Mouse (Mus musculus): ENCODE data around the gene Map2k7. TPM values are rescaled to one million over a fixed set of nuclear protein-coding genes. Genes with fewer than 3 reads are reported as not detected.

Map2k7 gene
- total and polyA plus RNA-seq, 2 experiments from 2014 or later, result 21.0 to 36.8 TPM

- no peak overlapping the region for H3K9ac ChIP-seq (replicated peaks; ENCODE audit: low read depth, low read length)
- TF ChIP-seq EP300 (IDR thresholded peaks at IDR 0.05; ENCODE audit: low read depth) (no peak), CTCF (IDR thresholded peaks at IDR 0.05; ENCODE audit: low read depth) (no peak)
- H3K4me3 ChIP-seq (ENCODE audit: low read depth, low read length), result no peak overlapping the region
- no peak overlapping the region for H3K4me2 ChIP-seq (ENCODE audit: low read depth, low read length)
- no peaks in the 10 kb centered on the region for H3K9me3 ChIP-seq (replicated peaks; ENCODE audit: control insufficient read depth, low read length)
- H3K36me3 ChIP-seq (replicated peaks; ENCODE audit: control insufficient read depth, insufficient read depth, low read length), result peaks cover 57% of the 10 kb centered on the region
- ATAC-seq (ENCODE audit: insufficient read depth, low read depth), result no peak
- no peaks in the 10 kb centered on the region for H3K27me3 ChIP-seq (ENCODE audit: control insufficient read depth, insufficient read depth, low read length)
- DNase-seq (ENCODE audit: low spot score), result no peak
- H3K27ac ChIP-seq (ENCODE audit: low read depth), result no peak overlapping the region
- 80% methylated on average over 8 of the region's 8 CpGs for WGBS
- H3K4me1 ChIP-seq (ENCODE audit: control insufficient read depth, insufficient read depth), result 0 out of 2 replicates have a peak, but pooled peaks cover 4% of the 10 kb centered on the region
These were observed 8.7 kb downstream of the Map2k7 start for GRCm38 (mm10) chr8:4247241-4247640.

GRCm38 (mm10) chr8:4247951-4248540, 9.5 kb downstream of the Map2k7 start, which contains the start of gene Tgfbr3l:
Gene Tgfbr3l, plus strand, starts transcription at chr8:4248214.
- no peak for DNase-seq (ENCODE audit: low spot score)
- H3K36me3 ChIP-seq (replicated peaks; ENCODE audit: control insufficient read depth, insufficient read depth, low read length), result peaks cover 49% of the 10 kb centered on the region
- H3K9ac ChIP-seq (replicated peaks; ENCODE audit: low read depth, low read length), result no peak within 1 kb of the TSS
- peaks cover 9% of the 10 kb centered on the region; the same call in 1 of the 2 replicates for H3K4me1 ChIP-seq (ENCODE audit: control insufficient read depth, insufficient read depth)
- WGBS, result 82% methylated on average over 15 of the region's 15 CpGs
- H3K27ac ChIP-seq (ENCODE audit: low read depth), result no peak within 1 kb of the TSS
- no peak for ATAC-seq (ENCODE audit: insufficient read depth, low read depth)
- TF ChIP-seq EP300 (IDR thresholded peaks at IDR 0.05; ENCODE audit: low read depth) (no peak), CTCF (IDR thresholded peaks at IDR 0.05; ENCODE audit: low read depth) (no peak)
- no peak within 1 kb of the TSS for H3K4me3 ChIP-seq (ENCODE audit: low read depth, low read length)
- no peaks in the 10 kb centered on the region for H3K27me3 ChIP-seq (ENCODE audit: control insufficient read depth, insufficient read depth, low read length)
- H3K9me3 ChIP-seq (replicated peaks; ENCODE audit: control insufficient read depth, low read length), result no peaks in the 10 kb centered on the region
- peak within 1 kb of the TSS; percentile 45; the same call in 1 of the 2 replicates for H3K4me2 ChIP-seq (ENCODE audit: low read depth, low read length)

GRCm38 (mm10) chr8:4249213-4249612, 10.7 kb downstream of the Map2k7 start:
- DNase-seq (ENCODE audit: low spot score), result peak; percentile 37
- H3K9ac ChIP-seq (replicated peaks; ENCODE audit: low read depth, low read length), result peak overlapping the region; percentile 24; the same call in 1 of the 2 replicates
- H3K4me2 ChIP-seq (ENCODE audit: low read depth, low read length), result peak overlapping the region; percentile 45
- no peaks in the 10 kb centered on the region for H3K9me3 ChIP-seq (replicated peaks; ENCODE audit: control insufficient read depth, low read length)
- TF ChIP-seq CTCF (IDR thresholded peaks at IDR 0.05; ENCODE audit: low read depth), result no peak
- TF ChIP-seq EP300 (IDR thresholded peaks at IDR 0.05; ENCODE audit: low read depth), result 0 out of 2 replicates have a peak, but pooled peaks have one; percentile 38
- WGBS, result 14% methylated on average over 28 of the region's 29 CpGs
- ATAC-seq (ENCODE audit: insufficient read depth, low read depth), result peak; percentile 14; the same call in 1 of the 2 replicates
- H3K27ac ChIP-seq (ENCODE audit: low read depth), result 0 out of 2 replicates have a peak overlapping the region, but pooled peaks have one; percentile 36
- H3K36me3 ChIP-seq (replicated peaks; ENCODE audit: control insufficient read depth, insufficient read depth, low read length), result peaks cover 38% of the 10 kb centered on the region
- no peaks in the 10 kb centered on the region for H3K27me3 ChIP-seq (ENCODE audit: control insufficient read depth, insufficient read depth, low read length)
- no peak overlapping the region for H3K4me3 ChIP-seq (ENCODE audit: low read depth, low read length)
- H3K4me1 ChIP-seq (ENCODE audit: control insufficient read depth, insufficient read depth), result peaks cover 17% of the 10 kb centered on the region; the same call in 1 of the 2 replicates

- peaks cover 37% of the 10 kb centered on the region for H3K36me3 ChIP-seq (replicated peaks; ENCODE audit: control insufficient read depth, insufficient read depth, low read length)
- TF ChIP-seq EP300 (IDR thresholded peaks at IDR 0.05; ENCODE audit: low read depth) (no peak), CTCF (IDR thresholded peaks at IDR 0.05; ENCODE audit: low read depth) (peak; percentile 83)
- H3K4me3 ChIP-seq (ENCODE audit: low read depth, low read length), result no peak overlapping the region
- no peak overlapping the region for H3K4me2 ChIP-seq (ENCODE audit: low read depth, low read length)
- ATAC-seq (ENCODE audit: insufficient read depth, low read depth), result peak; percentile 24; the same call in 1 of the 2 replicates
- H3K27ac ChIP-seq (ENCODE audit: low read depth), result no peak overlapping the region
- 39% methylated on average over 26 of the region's 26 CpGs for WGBS
- peak; percentile 63 for DNase-seq (ENCODE audit: low spot score)
- H3K9me3 ChIP-seq (replicated peaks; ENCODE audit: control insufficient read depth, low read length), result no peaks in the 10 kb centered on the region
- H3K27me3 ChIP-seq (ENCODE audit: control insufficient read depth, insufficient read depth, low read length), result no peaks in the 10 kb centered on the region
- H3K4me1 ChIP-seq (ENCODE audit: control insufficient read depth, insufficient read depth), result peaks cover 17% of the 10 kb centered on the region; the same call in 1 of the 2 replicates
- no peak overlapping the region for H3K9ac ChIP-seq (replicated peaks; ENCODE audit: low read depth, low read length)
These were observed 11.9 kb downstream of the Map2k7 start for GRCm38 (mm10) chr8:4250306-4250970.

- Histone ChIP-seq H3K36me3 (replicated peaks; ENCODE audit: control insufficient read depth, insufficient read depth, low read length) (peaks cover 27% of the 10 kb centered on the region), H3K4me3 (ENCODE audit: low read depth, low read length) (peak overlapping the region; percentile 84), H3K9me3 (replicated peaks; ENCODE audit: control insufficient read depth, low read length) (no peaks in the 10 kb centered on the region), H3K27ac (ENCODE audit: low read depth) (no peak overlapping the region), H3K4me1 (ENCODE audit: control insufficient read depth, insufficient read depth) (peaks cover 17% of the 10 kb centered on the region; the same call in 1 of the 2 replicates), H3K27me3 (ENCODE audit: control insufficient read depth, insufficient read depth, low read length) (no peaks in the 10 kb centered on the region), H3K9ac (replicated peaks; ENCODE audit: low read depth, low read length) (peak overlapping the region; percentile 67), H3K4me2 (ENCODE audit: low read depth, low read length) (peak overlapping the region; percentile 89)
- WGBS, result 40% methylated on average over 8 of the region's 8 CpGs
- ATAC-seq (ENCODE audit: insufficient read depth, low read depth) (no peak), DNase-seq (ENCODE audit: low spot score) (no peak)
- TF ChIP-seq CTCF (IDR thresholded peaks at IDR 0.05; ENCODE audit: low read depth), result no peak
- no peak for TF ChIP-seq EP300 (IDR thresholded peaks at IDR 0.05; ENCODE audit: low read depth)
These were observed 13.7 kb downstream of the Map2k7 start for GRCm38 (mm10) chr8:4252116-4252760.
